Comparison of ENCODE assay signal across 33 mouse cellular contexts in the genomic region with DNA sequence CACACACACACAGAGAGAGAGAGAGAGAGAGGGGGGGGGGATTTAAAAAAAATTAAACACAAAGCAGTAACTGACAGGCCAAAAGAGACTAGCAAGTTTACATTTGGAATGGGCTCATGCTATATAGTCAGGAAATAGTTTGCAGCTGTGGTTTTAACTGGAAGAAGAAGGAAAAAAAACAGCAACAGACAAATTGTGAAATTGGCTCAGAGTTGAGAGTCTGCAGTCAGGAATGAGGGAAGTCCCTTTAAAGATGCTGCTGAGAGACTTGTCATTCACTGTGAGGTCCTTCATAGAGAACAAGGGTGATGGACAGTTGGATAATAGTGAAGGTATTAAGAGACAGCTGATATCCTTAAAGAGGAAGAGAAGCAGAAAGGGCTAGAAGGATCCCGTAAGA. TPM values are rescaled to one million over a fixed set of nuclear protein-coding genes. Genes with fewer than 3 reads are reported as not detected.
DNase-seq lines count a peak whose midpoint lies in the region; ATAC-seq lines count a peak whose summit lies in the region.
"Had no signal": no experiment of that assay in that cellular context is flagged by ENCODE, and none has a peak within 500 bp of the region (broad histone marks: within the 10 kb centered on the region; RNA-seq: fewer than 3 reads in every experiment).

No protein-coding gene starts in this region.

- no peak for DNase-seq in lung, postnatal 14 days
- peak; percentile 75 for DNase-seq in 416B (ENCODE audit: low read depth)
- DNase-seq in right cerebral cortex, postnatal 14 days, result no peak
- DNase-seq: adrenal gland, adult 2 months; adrenal gland, postnatal 36 days; B cell, adult 2 months; cerebellum, adult 2 months; cerebellum, postnatal 14 days; gastrocnemius, postnatal 10 days; heart, postnatal 14 days; kidney, adult 9 months; kidney, postnatal 14 days; layer of hippocampus, adult 9-11 months; liver; lung, adult 2 months; thymus, postnatal 14 days had no signal

- no peaks in the 10 kb centered on the region for H3K27me3 ChIP-seq in lung, embryonic 15.5 days
- H3K27me3 ChIP-seq: embryonic facial prominence, embryonic 15.5 days; forebrain, embryonic 13.5 days; midbrain, embryonic 15.5 days had no signal

- no peaks in the 10 kb centered on the region for H3K4me1 ChIP-seq in lung, embryonic 15.5 days
- H3K4me1 ChIP-seq: embryonic facial prominence, embryonic 15.5 days had no signal

- no peak overlapping the region for H3K4me3 ChIP-seq in lung, embryonic 15.5 days
- H3K4me3 ChIP-seq: embryonic facial prominence, embryonic 15.5 days; forebrain, embryonic 13.5 days; hindbrain, embryonic 12.5 days; midbrain, embryonic 15.5 days had no signal

- H3K36me3 ChIP-seq in lung, embryonic 15.5 days, result no peaks in the 10 kb centered on the region
- H3K36me3 ChIP-seq: embryonic facial prominence, embryonic 15.5 days; hindbrain, embryonic 12.5 days; midbrain, embryonic 15.5 days had no signal

- no peak overlapping the region for H3K9ac ChIP-seq in lung, embryonic 15.5 days
- H3K9ac ChIP-seq: embryonic facial prominence, embryonic 15.5 days; forebrain, embryonic 13.5 days; hindbrain, embryonic 12.5 days; liver, embryonic 14.5 days; midbrain, embryonic 15.5 days had no signal

- ATAC-seq in lung, embryonic 15.5 days (ENCODE audit: borderline replicate concordance, extremely low read depth, low FRiP score, low TSS enrichment), result 0 out of 2 replicates have a peak, but pooled peaks have one; percentile 27
- ATAC-seq in common myeloid progenitor, adult 5-6 weeks (replicated peaks; ENCODE audit: low read depth, poor library complexity, severe bottlenecking), result peak; percentile 58
- peak; percentile 64 for ATAC-seq in megakaryocyte, adult 5-6 weeks (ENCODE audit: poor library complexity, severe bottlenecking)
- no peak for ATAC-seq in inflammation-experienced regulatory T-cells, adult 6 months
- ATAC-seq: forebrain, embryonic 13.5 days; hindbrain, postnatal 0 days; intestine, embryonic 16.5 days; midbrain, embryonic 15.5 days had no signal

- 50% methylated on average over 1 of the region's 1 CpGs for WGBS in lung, embryonic 15.5 days

- H3K27ac ChIP-seq in lung, embryonic 15.5 days, result no peak overlapping the region
- H3K27ac ChIP-seq: embryonic facial prominence, embryonic 15.5 days; forebrain, embryonic 13.5 days; hindbrain, embryonic 12.5 days; hindbrain, postnatal 0 days; liver, embryonic 14.5 days; midbrain, embryonic 15.5 days had no signal

- H3K9me3 ChIP-seq in lung, embryonic 15.5 days, result no peaks in the 10 kb centered on the region
- H3K9me3 ChIP-seq: embryonic facial prominence, embryonic 15.5 days; forebrain, embryonic 13.5 days; hindbrain, embryonic 12.5 days; midbrain, embryonic 15.5 days had no signal

- no peak overlapping the region for H3K4me2 ChIP-seq in lung, embryonic 15.5 days
- H3K4me2 ChIP-seq: embryonic facial prominence, embryonic 15.5 days; forebrain, embryonic 13.5 days; hindbrain, embryonic 12.5 days; midbrain, embryonic 15.5 days had no signal

RNA-seq across cellular contexts. Expression of a gene that starts 26.9 kb away (rescaled TPM):
- not detected in 2 replicates for polyA plus RNA-seq in lung, embryonic 15.5 days (2015; fragmentation: Nextera tagmentation; extraction: Ambion mirVana)
- total RNA-seq in common myeloid progenitor, adult 5-6 weeks (2017), result 0.55 TPM in 1 of 2 replicates, not detected in the other
- 0.76 and 1.5 TPM in 2 replicates for total RNA-seq in megakaryocyte, adult 5-6 weeks (2015)
- total RNA-seq in megakaryocyte, adult 5-6 weeks (2017), result 1.1 and 2.6 TPM in 2 replicates
- 1 to 10 TPM in 1 of 3 experiments, under 1 TPM in 2; 0.70 to 5.8 (median 0.79) TPM for polyA plus RNA-seq in inflammation-experienced regulatory T-cells, adult 6 months (2017; shearing (Covaris generic))
- total RNA-seq: adrenal gland, adult 2 months; adrenal gland, postnatal 36 days; gastrocnemius, postnatal 10 days; heart, postnatal 14 days; hindbrain, postnatal 0 days; left cerebral cortex, postnatal 10 days; megakaryocyte-erythroid progenitor cell, adult 5-6 weeks had no signal
- polyA plus RNA-seq: adrenal gland, adult 2 months; brain, embryonic 14.5 days; cerebellum, adult 2 months; embryonic facial prominence, embryonic 15.5 days; forebrain, embryonic 13.5 days; heart, embryonic 14.5 days; hindbrain, embryonic 12.5 days; hindbrain, postnatal 0 days; intestine, embryonic 16.5 days; limb, embryonic 11.5 days; liver, embryonic 14.5 days; lung, adult 2 months; midbrain, embryonic 15.5 days; urinary bladder, adult 2 months had no signal

RNA-seq across cellular contexts. Expression of a gene that starts 35.5 kb away (rescaled TPM):
- polyA plus RNA-seq in lung, embryonic 15.5 days (2015; fragmentation: Nextera tagmentation; extraction: Ambion mirVana), result 26.9 and 29.2 TPM in 2 replicates
- total RNA-seq in common myeloid progenitor, adult 5-6 weeks (2017), result 18.7 and 33.2 TPM in 2 replicates
- 24.5 and 26.1 TPM in 2 replicates for total RNA-seq in megakaryocyte, adult 5-6 weeks (2015)
- 37.8 and 38.5 TPM in 2 replicates for total RNA-seq in megakaryocyte, adult 5-6 weeks (2017)
- 10 to 100 TPM; 16.6 to 23.3 (median 18.9) TPM for polyA plus RNA-seq in inflammation-experienced regulatory T-cells, adult 6 months (2017; shearing (Covaris generic))
